Mouse (Mus musculus) erythroblast, embryonic 14.5 days (primary cell): ENCODE results near the gene Rab31. TPM values are rescaled to one million over a fixed set of nuclear protein-coding genes. Genes with fewer than 3 reads are reported as not detected.
"Not testable (repeated sequence)": the region's sequence is repeated elsewhere in the genome, so short reads cannot be mapped to it uniquely, and the experiment has no call there.

Experiments
- H3K27me3 ChIP-seq: 2 replicates; pipeline ENCODE4 v1.6.1; 2012; ENCODE audit warnings: inconsistent platforms; ENCODE audit not compliant: control insufficient read depth
- H3K36me3 ChIP-seq: 2 replicates; pipeline ENCODE4 v1.6.1; 2012; ENCODE audit warnings: mild to moderate bottlenecking, inconsistent platforms; ENCODE audit not compliant: control insufficient read depth
- H3K4me1 ChIP-seq: 2 replicates; pipeline ENCODE4 v1.6.1; 2012; ENCODE audit warnings: inconsistent platforms; ENCODE audit not compliant: control insufficient read depth
- H3K4me3 ChIP-seq: replicated peaks from 2 replicates; pipeline ENCODE3; 2012; ENCODE audit warnings: moderate library complexity, mild to moderate bottlenecking, inconsistent platforms
- H3K9me3 ChIP-seq: 2 replicates; pipeline ENCODE4 v1.6.1; 2012; ENCODE audit warnings: low read length, inconsistent platforms, mixed read lengths; ENCODE audit not compliant: control insufficient read depth
- GATA1 ChIP-seq: IDR thresholded peaks from 2 replicates; pipeline ENCODE4 v1.6.1; 2012; ENCODE audit warnings: low read length, inconsistent platforms, mixed read lengths
- TAL1 ChIP-seq: IDR thresholded peaks from 3 replicates; pipeline ENCODE4 v1.6.1; 2012; ENCODE audit warnings: low read length, inconsistent platforms, mixed read lengths
- polyA plus RNA-seq: library from polyadenylated mRNA; stranded (reverse); fragments of >175 nt; gene quantifications from 2 replicates; pipeline ENCODE4 v1.2.3, GENCODE M21; 2012

Rab31 gene
- polyA plus RNA-seq, 1 experiment, result not detected

DNA sequence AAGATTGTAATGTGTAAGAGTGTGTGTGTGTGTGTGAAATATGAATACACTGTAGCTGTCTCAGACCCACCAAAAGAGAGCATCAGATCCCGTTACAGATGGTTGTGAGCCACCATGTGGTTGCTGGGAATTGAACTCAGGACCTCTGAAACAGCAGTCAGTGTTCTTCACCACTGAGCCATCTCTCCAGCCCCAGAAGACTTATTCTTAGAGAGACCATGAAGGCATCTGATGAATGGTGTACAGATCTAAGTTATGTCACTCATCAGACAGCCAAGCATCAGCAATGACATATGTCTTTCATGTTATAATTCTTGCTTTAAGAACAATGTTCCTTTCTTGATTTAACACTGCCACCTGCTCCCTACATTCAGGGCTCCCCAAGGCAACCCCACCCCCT is 133.4 kb downstream of the Rab31 start:
- H3K9me3 ChIP-seq, result no peaks in the 10 kb centered on the region
- no peaks in the 10 kb centered on the region for H3K36me3 ChIP-seq
- H3K4me1 ChIP-seq, result no peaks in the 10 kb centered on the region
- H3K27me3 ChIP-seq, result peaks cover 4% of the 10 kb centered on the region; the same call in 1 of the 2 replicates
- H3K4me3 ChIP-seq, result no peak overlapping the region
- no peak for TF ChIP-seq TAL1
- TF ChIP-seq GATA1, result no peak

DNA sequence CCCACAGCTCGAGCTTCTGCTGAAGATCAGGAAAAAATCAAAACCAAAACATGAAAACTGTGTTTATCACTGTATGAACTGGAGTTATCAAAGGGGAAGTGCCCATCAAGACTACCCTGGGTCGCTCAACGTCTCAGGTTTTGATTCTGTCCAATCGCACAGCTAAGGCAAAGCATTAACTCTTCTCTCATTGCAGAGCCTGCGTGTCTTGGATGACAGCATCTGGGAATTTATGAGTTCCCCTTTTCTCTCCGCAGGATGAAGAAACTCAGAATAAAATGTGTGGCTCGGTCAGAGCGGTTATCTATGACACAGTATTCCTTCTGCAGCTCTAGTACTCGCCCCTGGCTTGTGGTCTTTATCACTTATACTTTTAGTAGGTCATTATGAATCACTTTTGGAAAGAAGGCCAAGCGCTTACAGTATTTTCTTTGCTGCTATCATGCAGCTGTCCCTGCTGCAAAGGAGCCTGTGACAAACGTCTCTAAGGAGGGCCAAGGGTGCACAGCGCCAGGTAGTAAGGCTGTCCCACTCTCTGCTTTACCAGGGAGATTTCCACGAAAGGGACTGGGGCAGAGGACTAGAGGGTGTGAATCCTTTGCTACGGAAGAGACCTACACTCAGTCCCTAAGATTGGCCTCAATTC is 136.7 kb downstream of the Rab31 start:
- Histone ChIP-seq H3K4me1 (no peaks in the 10 kb centered on the region), H3K4me3 (no peak overlapping the region), H3K9me3 (no peaks in the 10 kb centered on the region), H3K27me3 (peaks cover 4% of the 10 kb centered on the region; the same call in 1 of the 2 replicates), H3K36me3 (no peaks in the 10 kb centered on the region)
- no peak for TF ChIP-seq GATA1
- no peak for TF ChIP-seq TAL1

DNA sequence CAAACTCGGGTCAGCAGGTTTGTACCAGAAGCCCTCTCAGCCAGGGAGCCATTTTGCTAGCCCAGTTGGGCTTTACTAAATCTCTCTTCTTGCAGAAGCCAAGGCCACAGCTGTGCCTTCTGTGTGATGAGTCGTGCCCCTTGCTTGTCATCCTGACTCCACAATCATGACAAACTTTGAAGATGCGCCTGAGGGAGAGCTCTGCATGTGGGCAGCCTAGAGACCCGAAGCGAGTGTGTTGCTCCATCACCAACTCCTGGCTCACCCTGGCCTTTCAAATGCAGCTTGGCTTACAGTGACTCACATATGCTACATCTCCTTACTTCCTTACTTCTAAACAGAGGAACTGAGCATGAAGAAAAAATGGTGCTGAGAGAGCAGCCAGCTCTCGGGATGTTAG is 142.6 kb downstream of the Rab31 start:
- no peak for TF ChIP-seq TAL1
- no peak for TF ChIP-seq GATA1
- Histone ChIP-seq H3K4me1 (no peaks in the 10 kb centered on the region), H3K27me3 (0 out of 2 replicates have a peak, but pooled peaks cover 2% of the 10 kb centered on the region), H3K36me3 (no peaks in the 10 kb centered on the region), H3K4me3 (no peak overlapping the region), H3K9me3 (no peaks in the 10 kb centered on the region)

DNA sequence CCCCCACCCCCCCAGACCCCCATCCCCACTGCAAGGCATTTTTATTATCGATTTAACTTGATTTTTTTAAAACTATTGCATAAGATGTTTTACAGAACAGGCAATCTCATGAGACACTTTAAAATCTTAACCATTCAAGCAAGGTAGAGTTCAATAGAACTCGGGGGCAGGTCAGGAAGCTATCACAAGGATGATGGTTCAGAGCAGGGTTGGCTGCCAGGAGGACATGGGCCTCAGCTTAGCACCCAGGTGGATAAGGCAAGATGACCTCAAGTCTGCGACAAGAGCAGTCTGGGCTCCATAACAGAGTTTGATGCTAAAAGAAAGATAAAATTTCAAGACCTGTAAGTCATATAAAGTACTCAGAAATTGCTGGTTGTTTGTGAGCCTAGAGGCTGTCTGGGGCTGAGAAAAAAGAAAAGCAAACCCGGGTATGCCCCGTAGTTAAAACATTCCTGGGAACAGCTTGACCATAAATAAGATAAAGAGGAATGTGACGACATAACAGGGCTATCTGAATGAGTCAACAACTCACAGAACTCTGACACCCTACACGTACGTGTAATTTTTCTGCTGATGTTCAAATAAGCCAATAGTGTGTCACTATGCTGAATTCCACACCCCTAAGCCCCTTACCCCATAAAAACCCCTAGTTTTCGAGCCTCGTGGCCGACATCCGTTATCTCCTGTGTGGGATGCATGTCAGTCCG is 143.6 kb downstream of the Rab31 start:
- H3K36me3 ChIP-seq, H3K4me1 ChIP-seq, H3K4me3 ChIP-seq, H3K27me3 ChIP-seq, H3K9me3 ChIP-seq: not testable (repeated sequence)

- TF ChIP-seq GATA1, result no peak
- TF ChIP-seq TAL1, result no peak
- H3K27me3 ChIP-seq, result no peaks in the 10 kb centered on the region
Measured at GRCm38 (mm10) chr17:65626301-65626700, 146.3 kb downstream of the Rab31 start.

GRCm38 (mm10) chr17:65625563-65625962 is 147.0 kb downstream of the Rab31 start:
- Histone ChIP-seq H3K4me3 (no peak overlapping the region), H3K36me3 (no peaks in the 10 kb centered on the region), H3K9me3 (peaks cover 4% of the 10 kb centered on the region), H3K4me1 (no peaks in the 10 kb centered on the region), H3K27me3 (no peaks in the 10 kb centered on the region)
- TF ChIP-seq GATA1 (no peak), TAL1 (no peak)

More at GRCm38 (mm10) chr17:65626301-65626700, 146.3 kb downstream of the Rab31 start:
- Histone ChIP-seq H3K4me3 (no peak overlapping the region), H3K4me1 (no peaks in the 10 kb centered on the region), H3K36me3 (no peaks in the 10 kb centered on the region), H3K9me3 (peaks cover 4% of the 10 kb centered on the region)

GRCm38 (mm10) chr17:65623130-65623529 is 149.4 kb downstream of the Rab31 start:
- H3K4me1 ChIP-seq, result no peaks in the 10 kb centered on the region
- TF ChIP-seq TAL1 (no peak), GATA1 (no peak)
- no peaks in the 10 kb centered on the region for H3K36me3 ChIP-seq
- no peaks in the 10 kb centered on the region for H3K27me3 ChIP-seq
- peaks cover 4% of the 10 kb centered on the region for H3K9me3 ChIP-seq
- H3K4me3 ChIP-seq, result no peak overlapping the region

DNA sequence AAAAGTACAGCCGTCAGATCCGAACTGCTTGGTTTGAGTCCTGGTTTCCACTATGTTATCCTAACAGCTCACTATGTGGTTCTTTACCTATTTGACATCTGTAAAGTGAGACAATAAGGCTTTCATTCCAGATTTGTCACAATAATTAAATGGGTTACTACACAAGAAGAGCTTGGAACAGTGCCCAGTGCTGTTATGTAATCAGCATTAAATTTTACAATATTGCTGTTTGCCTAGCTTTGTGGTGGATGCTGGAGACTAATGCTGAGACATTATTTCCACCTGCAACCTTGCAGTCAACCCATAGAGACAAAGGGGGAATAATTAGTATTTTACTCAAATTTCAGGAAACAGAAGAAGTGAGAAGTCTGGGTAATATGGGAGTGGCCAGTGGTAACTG is 154.1 kb downstream of the Rab31 start:
- Histone ChIP-seq H3K36me3 (no peaks in the 10 kb centered on the region), H3K9me3 (no peaks in the 10 kb centered on the region), H3K4me3 (no peak overlapping the region), H3K4me1 (peaks cover 13% of the 10 kb centered on the region), H3K27me3 (peaks cover 2% of the 10 kb centered on the region; the same call in 1 of the 2 replicates)
- no peak for TF ChIP-seq GATA1
- no peak for TF ChIP-seq TAL1

DNA sequence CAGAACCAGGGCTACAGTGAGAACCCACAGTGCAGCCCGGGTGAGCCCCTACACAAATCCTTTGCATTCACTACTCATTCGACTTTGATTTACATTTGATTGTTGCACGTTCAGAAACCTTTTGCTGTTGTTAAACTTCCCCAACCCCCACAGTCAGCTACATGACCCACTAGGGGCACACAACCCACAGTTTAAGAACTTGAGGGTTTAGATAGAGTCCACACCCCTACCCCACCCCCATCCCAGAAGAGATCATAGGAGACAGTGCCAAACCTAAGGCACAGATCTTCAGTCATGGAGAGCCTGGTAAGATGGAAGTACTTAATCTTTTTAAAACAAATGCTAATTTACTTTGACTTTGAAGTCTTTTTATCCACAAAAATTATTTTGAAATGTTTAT is 156.9 kb downstream of the Rab31 start:
- H3K27me3 ChIP-seq, result peaks cover 2% of the 10 kb centered on the region; the same call in 1 of the 2 replicates
- H3K4me3 ChIP-seq, result no peak overlapping the region
- H3K4me1 ChIP-seq, result peaks cover 24% of the 10 kb centered on the region
- no peak for TF ChIP-seq GATA1
- no peak for TF ChIP-seq TAL1
- H3K36me3 ChIP-seq, result peaks cover 4% of the 10 kb centered on the region
- H3K9me3 ChIP-seq, result no peaks in the 10 kb centered on the region
